ENCODE assay signal across 20 mouse cellular contexts in the genomic region with DNA sequence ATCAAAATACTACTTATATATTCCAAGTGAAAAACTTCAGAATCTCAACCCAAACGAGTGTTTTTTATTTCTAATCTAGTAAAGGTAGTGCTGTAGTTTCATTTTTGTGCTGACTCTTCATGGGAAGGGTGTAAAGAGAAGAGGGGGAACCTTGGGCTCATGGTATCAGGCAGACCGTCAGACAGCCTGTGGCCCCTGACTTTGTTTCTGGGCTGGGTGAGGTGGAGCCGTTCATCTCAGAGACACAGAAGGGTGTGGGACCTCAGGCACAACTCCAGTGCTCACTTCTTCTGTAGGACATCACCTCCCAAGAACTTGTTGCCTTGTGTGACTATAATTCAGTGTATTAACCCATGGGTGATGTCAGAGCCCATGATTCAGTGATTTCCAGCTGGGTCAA. TPM values are rescaled to one million over a fixed set of nuclear protein-coding genes. Genes with fewer than 3 reads are reported as not detected.
DNase-seq lines count a peak whose midpoint lies in the region; ATAC-seq and TF ChIP-seq lines count a peak whose summit lies in the region.
"Had no signal": no experiment of that assay in that cellular context is flagged by ENCODE, and none has a peak within 500 bp of the region (broad histone marks: within the 10 kb centered on the region; RNA-seq: fewer than 3 reads in every experiment).

No protein-coding gene starts in this region.

- 0 out of 2 replicates have a peak overlapping the region, but pooled peaks have one; percentile 2 for H3K4me2 ChIP-seq in heart, embryonic 11.5 days
- peak overlapping the region; percentile 61 for H3K4me2 ChIP-seq in liver, postnatal 0 days (ENCODE audit: low read depth, low read length)
- H3K4me2 ChIP-seq in hindbrain, postnatal 0 days (ENCODE audit: low read depth, low read length) = no peak overlapping the region
- H3K4me2 ChIP-seq: embryonic facial prominence, embryonic 15.5 days; lung, embryonic 14.5 days had no signal

- peaks cover 4% of the 10 kb centered on the region; the same call in 1 of the 2 replicates for H3K27me3 ChIP-seq in heart, embryonic 11.5 days (ENCODE audit: control insufficient read depth, insufficient read depth, low read length)
- no peaks in the 10 kb centered on the region for H3K27me3 ChIP-seq in heart, adult 2 months (ENCODE audit: control insufficient read depth, insufficient read depth, low read length)
- H3K27me3 ChIP-seq in liver, postnatal 0 days (ENCODE audit: insufficient read depth, low read length) = no peaks in the 10 kb centered on the region
- no peaks in the 10 kb centered on the region for H3K27me3 ChIP-seq in hindbrain, postnatal 0 days (ENCODE audit: insufficient read depth, low read length)
- H3K27me3 ChIP-seq: embryonic facial prominence, embryonic 15.5 days; Patski had no signal

- peaks cover under 1% of the 10 kb centered on the region for H3K4me1 ChIP-seq in heart, embryonic 11.5 days (ENCODE audit: control insufficient read depth, insufficient read depth, low read length)
- peaks cover 1% of the 10 kb centered on the region; the same call in 1 of the 2 replicates for H3K4me1 ChIP-seq in heart, adult 2 months (ENCODE audit: control insufficient read depth, insufficient read depth, low read length)
- H3K4me1 ChIP-seq in liver, postnatal 0 days (ENCODE audit: insufficient read depth) = peaks cover 61% of the 10 kb centered on the region
- no peaks in the 10 kb centered on the region for H3K4me1 ChIP-seq in hindbrain, postnatal 0 days (ENCODE audit: insufficient read depth, low read length)

- H3K36me3 ChIP-seq in heart, embryonic 11.5 days (ENCODE audit: control insufficient read depth, insufficient read depth, low read length) = no peaks in the 10 kb centered on the region
- H3K36me3 ChIP-seq in heart, adult 2 months (ENCODE audit: control insufficient read depth, insufficient read depth, low read length) = no peaks in the 10 kb centered on the region
- no peaks in the 10 kb centered on the region; the same call in 1 of the 2 replicates for H3K36me3 ChIP-seq in liver, postnatal 0 days (replicated peaks; ENCODE audit: insufficient read depth, low read length)
- H3K36me3 ChIP-seq in hindbrain, postnatal 0 days (ENCODE audit: insufficient read depth, low read length) = no peaks in the 10 kb centered on the region
- H3K36me3 ChIP-seq: embryonic facial prominence, embryonic 15.5 days; limb, embryonic 10.5 days had no signal

- DNase-seq in heart, adult 2 months = no peak
- DNase-seq in c-Kit-negative CD71-positive TER-119-positive erythroid progenitor cells, embryonic 14.5 days (ENCODE audit: low read depth, low spot score) = peak; percentile 63
- DNase-seq in induced T-regulatory cell, adult 2 months (ENCODE audit: low read depth) = peak; percentile 38
- DNase-seq in liver, postnatal 0 days = no peak
- DNase-seq in right cerebral cortex, postnatal 10 days (ENCODE audit: low spot score in 2 of 2) = no peak
- no peak for DNase-seq in hindbrain, postnatal 0 days (ENCODE audit: low spot score)
- no peak for DNase-seq in layer of hippocampus, adult 2 months (ENCODE audit: low spot score in 2 of 2)
- DNase-seq: cerebellum, postnatal 10 days; embryo, embryonic 11 days; lung, embryonic 14.5 days; lung, postnatal 4 days; midbrain, embryonic 14.5 days; retina, postnatal 1 day; thymus, adult 18-20 months had no signal

- intact Hi-C loops in heart, adult 2 months (cut with DNase I) = no loop called here

- 78% methylated on average over 3 of the region's 3 CpGs for WGBS in heart, embryonic 11.5 days (ENCODE audit: insufficient replicate concordance)
- 90% methylated on average over 3 of the region's 3 CpGs for WGBS in heart, adult 2 months
- 41% methylated on average over 3 of the region's 3 CpGs for WGBS in liver, postnatal 0 days (ENCODE audit: insufficient replicate concordance)
- 91% methylated on average over 3 of the region's 3 CpGs for WGBS in hindbrain, postnatal 0 days

- TF ChIP-seq POLR2A in heart, adult 2 months (IDR thresholded peaks at IDR 0.05; ENCODE audit: insufficient read depth, low read depth, low read length) = no peak

- no peak overlapping the region for H3K9ac ChIP-seq in heart, embryonic 11.5 days (ENCODE audit: low read depth, low read length)
- H3K9ac ChIP-seq in heart, adult 2 months (ENCODE audit: low read depth, low read length) = no peak overlapping the region
- no peak overlapping the region for H3K9ac ChIP-seq in liver, postnatal 0 days (replicated peaks)
- no peak overlapping the region for H3K9ac ChIP-seq in hindbrain, postnatal 0 days (replicated peaks; ENCODE audit: low read length)
- H3K9ac ChIP-seq: embryonic facial prominence, embryonic 15.5 days; lung, embryonic 14.5 days had no signal

- peak; percentile 66 for ATAC-seq in heart, embryonic 11.5 days (replicated peaks; ENCODE audit: insufficient number of reproducible peaks, low FRiP score, low TSS enrichment)
- ATAC-seq in liver, postnatal 0 days = peak; percentile 73
- no peak for ATAC-seq in hindbrain, postnatal 0 days
- ATAC-seq: forebrain, embryonic 14.5 days; Patski had no signal

- TF ChIP-seq EP300 in heart, adult 2 months (IDR thresholded peaks at IDR 0.05; ENCODE audit: insufficient read depth, low read depth, low read length) = no peak
- peak; percentile 24; the same call in 1 of the 2 replicates for TF ChIP-seq EP300 in liver, postnatal 0 days (IDR thresholded peaks at IDR 0.05; ENCODE audit: low read depth)

- H3K9me3 ChIP-seq in heart, embryonic 11.5 days (replicated peaks; ENCODE audit: control insufficient read depth, low read length) = no peaks in the 10 kb centered on the region
- no peaks in the 10 kb centered on the region for H3K9me3 ChIP-seq in liver, postnatal 0 days (ENCODE audit: low read length)
- H3K9me3 ChIP-seq in hindbrain, postnatal 0 days (ENCODE audit: low read length) = no peaks in the 10 kb centered on the region
- H3K9me3 ChIP-seq: embryonic facial prominence, embryonic 15.5 days; limb, embryonic 10.5 days had no signal

- H3K4me3 ChIP-seq in heart, embryonic 11.5 days (ENCODE audit: low read depth, low read length) = no peak overlapping the region
- no peak overlapping the region for H3K4me3 ChIP-seq in heart, adult 2 months
- H3K4me3 ChIP-seq in liver, postnatal 0 days (ENCODE audit: low read depth, low read length) = peak overlapping the region; percentile 7; the same call in 1 of the 2 replicates
- no peak overlapping the region for H3K4me3 ChIP-seq in hindbrain, postnatal 0 days (ENCODE audit: low read length)
- H3K4me3 ChIP-seq in layer of hippocampus, adult 2 months = no peak overlapping the region
- H3K4me3 ChIP-seq: embryonic facial prominence, embryonic 15.5 days; limb, embryonic 10.5 days had no signal

- no peak overlapping the region for H3K27ac ChIP-seq in heart, embryonic 11.5 days (ENCODE audit: low read depth, low read length)
- no peak overlapping the region for H3K27ac ChIP-seq in heart, adult 2 months
- H3K27ac ChIP-seq in liver, postnatal 0 days (ENCODE audit: low read depth) = peak overlapping the region; percentile 62
- H3K27ac ChIP-seq in hindbrain, postnatal 0 days = no peak overlapping the region
- no peak overlapping the region for H3K27ac ChIP-seq in layer of hippocampus, adult 2 months
- H3K27ac ChIP-seq: embryonic facial prominence, embryonic 15.5 days; kidney, postnatal 0 days; limb, embryonic 10.5 days had no signal

- H3K79me2 ChIP-seq in heart, adult 2 months (replicated peaks; ENCODE audit: control insufficient read depth, insufficient read depth, low read length) = peaks cover 1% of the 10 kb centered on the region

- no peak for TF ChIP-seq CTCF in heart, adult 2 months (IDR thresholded peaks at IDR 0.05)
- TF ChIP-seq CTCF in liver, postnatal 0 days (IDR thresholded peaks at IDR 0.05; ENCODE audit: low read depth) = no peak
- no peak for TF ChIP-seq CTCF in hindbrain, postnatal 0 days (IDR thresholded peaks at IDR 0.05; ENCODE audit: low read depth)
- no peak for TF ChIP-seq CTCF in layer of hippocampus, adult 2 months (conservative IDR thresholded peaks at IDR 0.05)

RNA-seq across cellular contexts. Expression of a gene that starts 10.0 kb away (rescaled TPM):
- 10.0 and 12.7 TPM in 2 replicates for polyA plus RNA-seq in heart, embryonic 11.5 days (2014; fragmentation: Nextera tagmentation; extraction: Ambion mirVana)
- total RNA-seq in heart, adult 2 months (2021) = 1 to 10 TPM; 6.7 to 8.4 TPM
- polyA plus RNA-seq in heart, adult 2 months (2012; rRNA removed) = 2.9 and 3.6 TPM in 2 replicates
- polyA plus RNA-seq in liver, postnatal 0 days (2015; fragmentation: Nextera tagmentation; extraction: Ambion mirVana) = 13.6 and 15.2 TPM in 2 replicates
- 18.5 and 21.7 TPM in 2 replicates for total RNA-seq in hindbrain, postnatal 0 days (2014; rRNA removed)
- polyA plus RNA-seq in hindbrain, postnatal 0 days (2015; fragmentation: Nextera tagmentation; extraction: Ambion mirVana) = 10.3 and 10.5 TPM in 2 replicates
- 10 to 100 TPM; 12.3 to 13.2 TPM for total RNA-seq in layer of hippocampus, adult 2 months (2021)

Comparison
In these comparisons a context has a peak if more than half of its experiments do, and no peak if none do; other contexts are left out.
1. DNase-seq: peak in c-Kit-negative CD71-positive TER-119-positive erythroid progenitor cells, embryonic 14.5 days (single experiment) and induced T-regulatory cell, adult 2 months (single experiment); none in heart, adult 2 months (0 of 2), liver, postnatal 0 days (single experiment), right cerebral cortex, postnatal 10 days (0 of 2), hindbrain, postnatal 0 days (single experiment) and layer of hippocampus, adult 2 months (0 of 2).